Mouse (Mus musculus) embryonic fibroblast, embryonic 13.5 days (primary cell): ENCODE measurements around the gene Spen. TPM values are rescaled to one million over a fixed set of nuclear protein-coding genes. Genes with fewer than 3 reads are reported as not detected.

Experiments used
- H3K27ac ChIP-seq: 2 replicates; pipeline ENCODE4 v1.5.1; 2012; ENCODE audit warnings: low read length, control low read depth, inconsistent platforms; ENCODE audit not compliant: insufficient read depth
- H3K4me1 ChIP-seq: 2 replicates; pipeline ENCODE4 v1.6.1; 2011; ENCODE audit warnings: low read length; ENCODE audit not compliant: control insufficient read depth, insufficient read depth
- H3K4me3 ChIP-seq: 2 replicates; pipeline ENCODE4 v1.5.1; 2011; ENCODE audit warnings: mild to moderate bottlenecking, control low read depth, low read length; ENCODE audit not compliant: insufficient read depth
- CTCF ChIP-seq: IDR thresholded peaks from 2 replicates; pipeline ENCODE4 v1.5.1; 2011; ENCODE audit warnings: mild to moderate bottlenecking, control low read depth, low read length, moderate library complexity, borderline replicate concordance; ENCODE audit not compliant: insufficient read depth
- POLR2A ChIP-seq: IDR thresholded peaks from 2 replicates; pipeline ENCODE4 v1.6.1; 2011; ENCODE audit warnings: low read depth, mild to moderate bottlenecking, control low read depth, low read length, moderate library complexity
- polyA plus RNA-seq: library from polyadenylated mRNA; stranded (reverse); fragments of >200 nt; gene quantifications from 2 replicates; pipeline ENCODE4 v1.2.4, GENCODE M21; 2011; ENCODE audit warnings: low read depth; ENCODE audit not compliant: missing spikeins, insufficient read length

Spen gene
- polyA plus RNA-seq, 1 experiment: 21.2 TPM

DNA sequence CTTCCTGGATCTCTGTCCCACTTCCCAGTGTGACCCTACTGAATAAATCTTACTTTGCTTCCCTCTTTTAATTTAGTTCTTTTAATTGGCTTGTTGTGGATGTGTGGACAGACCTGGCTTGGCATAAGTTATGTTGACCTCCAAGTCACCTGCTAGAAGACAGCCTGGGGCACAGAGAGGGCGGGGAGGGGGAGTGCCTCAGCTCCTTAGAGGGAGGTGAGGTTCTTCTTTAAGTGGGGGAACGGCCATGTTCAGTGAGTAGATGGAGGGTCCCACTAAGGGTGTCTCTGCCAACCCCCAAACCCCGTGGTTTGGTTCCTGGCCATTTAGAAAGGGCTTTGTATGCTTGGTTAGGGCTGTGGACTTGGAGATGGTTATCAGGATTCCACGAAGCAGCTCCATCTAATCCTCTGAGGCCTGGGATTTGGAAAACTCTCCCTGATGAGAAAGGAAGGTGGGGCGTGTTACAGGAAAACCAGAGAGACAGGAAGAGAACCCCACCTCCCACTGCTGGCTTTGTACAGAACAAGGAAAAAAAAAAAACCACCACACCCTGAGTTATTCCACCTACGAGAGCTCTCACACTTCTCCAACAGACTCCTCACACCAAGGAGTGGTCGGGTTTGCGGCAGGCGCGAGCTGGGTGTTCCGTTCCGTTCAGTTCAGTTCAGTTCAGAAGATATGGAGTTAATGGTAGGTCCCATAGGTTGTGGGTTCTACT lies 99.2 kb downstream of the Spen start:
- Histone ChIP-seq H3K4me3 (no peak overlapping the region), H3K27ac (no peak overlapping the region), H3K4me1 (no peaks in the 10 kb centered on the region)
- no peak for TF ChIP-seq CTCF
- TF ChIP-seq POLR2A: no peak

DNA sequence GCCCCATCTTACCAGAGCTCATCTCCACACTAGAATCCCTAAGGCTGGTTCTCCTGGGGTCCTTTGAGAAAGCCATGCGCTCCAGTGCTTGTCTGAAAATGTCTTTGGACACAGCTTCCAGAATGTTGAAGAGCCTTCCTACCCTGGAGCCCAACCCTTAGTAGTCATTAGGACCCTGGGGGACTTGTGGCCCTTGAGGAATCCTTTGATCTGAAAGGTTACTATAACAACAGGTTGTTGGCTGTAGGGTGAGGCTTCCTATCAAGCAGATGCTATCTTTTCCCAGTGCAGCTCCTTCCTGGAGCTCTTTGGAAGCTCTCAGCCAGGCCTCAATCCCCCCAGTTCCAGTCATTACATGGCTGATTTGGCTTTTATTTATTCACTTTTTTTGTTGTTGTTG lies 102.4 kb downstream of the Spen start, which contains the start of gene Srarp:
Srarp (minus strand) TSS at position 132 of the 400 bp plus-strand sequence.
- no peak for TF ChIP-seq POLR2A
- no peak for TF ChIP-seq CTCF
- H3K4me1 ChIP-seq: no peaks in the 10 kb centered on the region

DNA sequence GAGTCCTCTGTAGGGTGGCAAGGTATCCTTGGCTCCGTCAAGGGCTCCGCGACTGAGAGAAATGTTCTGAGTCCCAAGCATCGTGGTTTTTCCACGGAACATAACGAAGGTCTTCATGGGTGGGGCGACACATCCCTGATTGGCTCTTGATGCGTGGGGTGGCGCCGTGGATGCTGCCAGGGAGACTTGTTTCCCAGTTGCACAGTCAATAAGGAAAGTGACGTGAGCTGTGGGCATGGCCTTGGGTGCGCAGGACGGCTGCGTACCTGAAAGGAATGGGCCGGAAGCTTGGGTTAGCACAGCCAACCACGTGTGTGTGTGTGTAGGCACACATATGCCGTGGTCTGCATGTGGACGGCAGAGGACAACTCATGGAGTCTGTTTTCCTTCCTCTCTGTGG lies 105.2 kb downstream of the Spen start:
- Histone ChIP-seq H3K4me1 (no peaks in the 10 kb centered on the region), H3K4me3 (no peak overlapping the region), H3K27ac (no peak overlapping the region)
- TF ChIP-seq POLR2A (no peak), CTCF (no peak)

More for the DNA sequence above, 102.4 kb downstream of the Spen start, which contains the start of gene Srarp:
- H3K4me3 ChIP-seq: no peak within 1 kb of the TSS
- H3K27ac ChIP-seq: no peak within 1 kb of the TSS

DNA sequence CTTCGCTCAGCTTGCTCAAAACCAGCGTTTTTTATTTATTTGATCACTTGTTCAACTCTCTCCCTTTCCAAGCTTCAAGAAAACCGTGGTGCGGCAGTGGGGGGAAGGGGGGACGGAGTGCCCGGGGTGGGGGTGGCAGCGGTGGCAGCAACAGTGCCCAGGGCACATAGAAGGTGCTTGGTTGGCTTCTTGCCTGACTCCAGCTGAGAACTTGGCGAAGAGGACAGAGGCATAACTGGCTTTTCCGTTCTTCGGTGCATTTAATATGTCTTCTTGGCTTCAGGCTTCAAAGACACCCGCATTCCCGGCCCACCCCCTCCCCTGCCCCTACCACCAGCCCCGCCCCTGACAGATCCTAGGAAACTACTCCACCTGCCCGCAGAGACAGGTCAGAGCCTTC lies 105.7 kb downstream of the Spen start:
- no peak overlapping the region for H3K4me3 ChIP-seq
- TF ChIP-seq CTCF (no peak), POLR2A (no peak)
- 0 out of 2 replicates have a peak, but pooled peaks cover under 1% of the 10 kb centered on the region for H3K4me1 ChIP-seq
- no peak overlapping the region for H3K27ac ChIP-seq

DNA sequence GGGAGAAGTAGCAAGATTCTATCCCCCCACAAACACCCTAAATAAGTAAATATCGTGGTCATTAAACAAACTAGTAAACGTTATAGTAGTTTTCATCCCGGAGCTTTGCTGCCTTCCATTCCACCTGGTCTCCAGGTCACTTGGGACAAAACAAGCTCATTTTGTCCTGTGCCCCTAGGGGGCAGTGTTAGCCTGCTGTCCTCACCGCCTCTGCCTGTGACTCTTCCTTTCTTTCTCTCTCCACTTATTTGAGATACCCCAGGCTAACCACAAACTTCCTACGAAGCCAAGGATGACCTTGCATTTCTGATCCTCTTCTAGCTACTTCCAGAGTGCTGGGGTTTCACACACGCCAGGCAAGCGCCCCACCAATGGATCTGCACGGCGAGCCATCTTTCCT lies 107.4 kb downstream of the Spen start:
- no peak for TF ChIP-seq POLR2A
- peak; percentile 80 for TF ChIP-seq CTCF
- Histone ChIP-seq H3K4me1 (peaks cover 9% of the 10 kb centered on the region; the same call in 1 of the 2 replicates), H3K4me3 (no peak overlapping the region), H3K27ac (no peak overlapping the region)

DNA sequence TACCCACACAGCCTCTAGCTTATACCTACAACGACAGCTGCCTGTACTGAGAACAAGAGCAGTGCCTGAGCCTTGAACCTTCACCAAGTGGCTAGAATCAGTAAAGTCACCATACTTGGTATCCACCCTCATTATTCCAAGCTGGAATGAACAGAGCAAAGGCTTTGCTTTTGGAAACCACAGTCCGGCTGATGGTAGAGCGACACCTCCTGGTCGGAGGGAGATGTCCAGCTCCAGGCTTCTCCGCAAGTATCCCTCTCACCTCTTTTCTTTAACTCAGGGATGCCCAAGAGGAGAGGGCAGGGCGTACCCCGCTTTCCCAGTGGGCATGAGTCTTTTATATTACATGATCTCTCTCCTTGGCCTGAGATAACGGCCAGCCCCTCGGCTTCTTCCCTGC lies 108.5 kb downstream of the Spen start:
- no peak for TF ChIP-seq POLR2A
- TF ChIP-seq CTCF: peak; percentile 73; the same call in 1 of the 2 replicates
- H3K4me1 ChIP-seq: peaks cover 11% of the 10 kb centered on the region
- H3K27ac ChIP-seq: no peak overlapping the region
- H3K4me3 ChIP-seq: no peak overlapping the region

DNA sequence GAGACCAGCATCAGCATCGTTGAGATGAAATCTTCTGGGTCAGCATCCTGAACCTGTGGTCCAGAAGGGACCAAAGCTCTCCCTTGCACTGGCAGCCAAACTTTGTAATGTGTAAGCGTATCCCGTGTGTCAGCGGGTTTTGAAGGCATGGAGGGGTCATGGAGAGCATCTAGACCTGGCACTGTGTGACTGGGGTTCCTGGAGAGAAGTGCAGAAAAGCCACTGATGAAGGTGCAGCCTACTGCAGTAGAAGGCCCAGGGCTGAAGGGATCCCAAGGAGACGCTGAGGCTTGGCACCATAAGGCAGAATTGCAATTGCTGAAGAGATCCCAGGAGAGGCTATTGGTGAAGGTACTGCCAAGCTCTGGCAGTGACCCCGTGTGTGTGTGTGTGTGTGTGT lies 109.0 kb downstream of the Spen start:
- H3K27ac ChIP-seq: no peak overlapping the region
- no peak for TF ChIP-seq POLR2A
- TF ChIP-seq CTCF: no peak
- H3K4me3 ChIP-seq: no peak overlapping the region
- peaks cover 14% of the 10 kb centered on the region for H3K4me1 ChIP-seq

DNA sequence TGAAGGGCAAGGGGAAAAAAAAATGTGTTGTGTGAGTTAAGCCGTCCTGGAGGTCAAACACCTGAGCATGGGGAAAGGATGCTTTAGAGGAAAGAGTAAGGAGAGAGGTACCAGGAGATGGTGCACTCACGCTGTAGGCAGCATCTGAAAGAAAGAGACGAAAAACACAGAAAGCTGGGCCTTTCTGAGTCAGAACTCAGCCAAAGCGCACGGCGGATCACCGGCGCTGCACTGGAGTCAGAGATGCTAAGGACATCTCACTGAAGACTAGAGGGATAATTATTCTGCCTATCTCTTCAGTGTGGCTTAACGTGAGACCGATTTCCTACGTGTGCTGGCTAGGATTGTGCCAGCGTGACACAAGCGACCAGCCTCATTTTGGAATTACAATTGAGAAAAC lies 110.5 kb downstream of the Spen start:
- TF ChIP-seq POLR2A: no peak
- no peak for TF ChIP-seq CTCF
- Histone ChIP-seq H3K4me3 (no peak overlapping the region), H3K27ac (no peak overlapping the region), H3K4me1 (peaks cover 18% of the 10 kb centered on the region)

DNA sequence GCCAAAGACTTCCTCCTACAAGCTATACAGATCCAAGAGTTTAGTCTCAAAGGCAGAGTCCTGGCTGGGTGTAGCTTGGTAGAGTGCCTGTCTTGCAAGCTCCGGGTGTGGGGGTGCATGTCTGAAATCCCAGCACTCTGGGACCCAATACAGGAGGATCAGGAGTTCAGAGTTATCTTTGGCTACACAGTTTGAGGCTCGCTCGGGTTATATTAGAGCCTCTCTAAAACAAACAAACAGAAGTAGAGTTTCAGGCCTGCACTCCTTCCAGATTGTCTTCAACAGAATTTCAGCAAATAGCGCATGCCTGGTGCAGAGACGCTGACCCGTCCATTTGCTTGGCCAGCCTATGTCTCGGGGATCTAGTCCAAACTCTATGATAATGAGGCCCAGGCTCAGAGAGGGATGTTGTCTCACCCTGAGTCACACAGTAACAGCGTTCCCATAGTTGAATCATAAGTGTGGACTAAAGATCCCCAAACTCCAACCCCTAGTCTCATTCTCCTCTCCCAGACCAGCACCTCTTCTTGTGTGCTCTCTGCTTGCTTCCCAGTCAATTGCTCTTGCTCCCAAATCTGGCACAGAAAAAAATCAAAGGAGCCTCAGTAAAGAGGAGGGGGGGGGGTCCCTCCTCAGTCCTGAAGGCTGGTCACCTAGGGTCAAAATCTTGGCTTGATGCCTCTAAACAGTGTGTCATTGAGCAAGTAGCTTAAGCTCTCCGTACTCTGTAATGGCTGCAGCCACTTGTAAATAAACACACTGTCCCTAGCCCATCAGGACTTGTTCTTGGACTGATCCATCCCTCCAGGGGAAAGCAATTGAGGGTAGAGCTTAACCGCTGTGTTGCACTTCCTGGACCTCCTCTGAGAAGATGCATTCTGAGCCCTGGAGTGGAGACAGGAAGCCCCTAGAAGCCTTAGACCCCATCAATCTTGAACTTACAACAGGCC lies 111.3 kb downstream of the Spen start:
- peaks cover 18% of the 10 kb centered on the region for H3K4me1 ChIP-seq
- H3K27ac ChIP-seq: peak overlapping the region; percentile 98
- no peak overlapping the region for H3K4me3 ChIP-seq
- TF ChIP-seq POLR2A (no peak), CTCF (no peak)
